ENCODE assay signal across 11 mouse cellular contexts in the genomic region with DNA sequence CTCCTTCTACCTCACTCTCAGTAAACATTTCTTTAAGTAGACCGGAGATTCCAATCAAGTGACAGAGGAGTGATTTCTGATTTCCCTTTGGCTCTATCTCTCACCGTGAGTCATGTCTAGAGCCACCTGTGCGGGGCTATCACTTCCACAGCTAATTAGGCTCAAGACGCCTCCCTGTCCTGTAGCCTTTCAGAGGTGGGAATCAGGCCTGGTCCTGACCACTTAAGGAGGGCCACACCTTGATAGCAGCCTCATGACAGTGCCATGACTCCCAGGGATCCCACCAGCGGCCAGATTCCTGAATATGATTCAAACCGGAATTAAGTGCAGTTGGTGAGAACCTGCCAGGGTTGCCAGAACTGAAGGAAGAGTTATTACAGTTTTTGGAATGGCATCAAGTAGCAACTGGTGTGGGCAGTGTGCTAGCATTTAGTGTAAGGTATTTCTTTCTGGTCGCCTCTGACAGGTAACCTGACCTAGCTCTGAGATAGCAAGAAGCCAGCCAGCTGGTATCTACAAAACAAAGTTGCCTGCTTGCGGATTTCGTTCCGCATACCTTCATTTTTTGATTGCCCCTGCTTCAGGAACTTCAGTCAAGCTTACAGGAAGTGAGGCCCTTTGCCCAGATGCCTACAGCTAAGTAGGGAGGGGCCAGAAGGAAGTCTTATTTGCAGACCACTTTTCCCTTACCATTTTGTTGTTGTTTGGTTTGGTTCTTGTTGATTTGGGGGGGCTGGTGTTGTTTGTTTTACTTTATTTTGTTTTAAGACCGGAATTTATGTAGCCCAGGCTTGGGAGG. TPM values are rescaled to one million over a fixed set of nuclear protein-coding genes. Genes with fewer than 3 reads are reported as not detected.
DNase-seq lines count a peak whose midpoint lies in the region; ATAC-seq and TF ChIP-seq lines count a peak whose summit lies in the region.
"Had no signal": no experiment of that assay in that cellular context is flagged by ENCODE, and none has a peak within 500 bp of the region (broad histone marks: within the 10 kb centered on the region; RNA-seq: fewer than 3 reads in every experiment).

No protein-coding gene starts in this region.

- no peaks in the 10 kb centered on the region for H3K27me3 ChIP-seq in kidney, postnatal 0 days (ENCODE audit: insufficient read depth, low read length)
- H3K27me3 ChIP-seq in E14TG2a.4 (ENCODE audit: insufficient read depth, low read length), result no peaks in the 10 kb centered on the region
- H3K27me3 ChIP-seq in heart, postnatal 0 days (ENCODE audit: control insufficient read depth, insufficient read depth, low read length), result no peaks in the 10 kb centered on the region
- no peaks in the 10 kb centered on the region for H3K27me3 ChIP-seq in midbrain, embryonic 14.5 days (ENCODE audit: control insufficient read depth, insufficient read depth, low read length)
- H3K27me3 ChIP-seq: limb, embryonic 13.5 days had no signal

- ATAC-seq in kidney, postnatal 0 days (replicated peaks; ENCODE audit: low FRiP score, low read depth), result no peak
- ATAC-seq in heart, postnatal 0 days (ENCODE audit: insufficient read depth, low read depth), result no peak
- ATAC-seq in midbrain, embryonic 14.5 days (ENCODE audit: low FRiP score, low TSS enrichment), result no peak

- TF ChIP-seq CTCF in kidney, postnatal 0 days (IDR thresholded peaks at IDR 0.05; ENCODE audit: low read depth), result no peak
- TF ChIP-seq CTCF in E14TG2a.4 (conservative IDR thresholded peaks at IDR 0.05; ENCODE audit: low read length), result no peak
- no peak for TF ChIP-seq CTCF in heart, postnatal 0 days (IDR thresholded peaks at IDR 0.05; ENCODE audit: low read depth)

- H3K27ac ChIP-seq in kidney, postnatal 0 days, result peak overlapping the region; percentile 39; the same call in 1 of the 2 replicates
- peak overlapping the region; percentile 62 for H3K27ac ChIP-seq in heart, postnatal 0 days (ENCODE audit: low read depth)
- H3K27ac ChIP-seq in midbrain, embryonic 14.5 days (replicated peaks; ENCODE audit: low read depth, low read length), result no peak overlapping the region
- H3K27ac ChIP-seq: limb, embryonic 13.5 days; macrophage had no signal

- peak; percentile 91 for DNase-seq in heart, adult 11 months
- DNase-seq in heart, postnatal 36 days, result no peak
- no peak for DNase-seq in kidney, postnatal 0 days (ENCODE audit: low spot score)
- no peak for DNase-seq in kidney, postnatal 36 days
- DNase-seq in heart, postnatal 0 days (ENCODE audit: low spot score), result no peak
- DNase-seq in midbrain, embryonic 14.5 days, result no peak
- DNase-seq in spleen, postnatal 4 days (ENCODE audit: low spot score in 2 of 2), result no peak
- DNase-seq: cerebellum, postnatal 10 days had no signal

- no peaks in the 10 kb centered on the region for H3K9me3 ChIP-seq in kidney, postnatal 0 days (replicated peaks; ENCODE audit: low read length)
- H3K9me3 ChIP-seq in E14TG2a.4 (ENCODE audit: low read length), result no peaks in the 10 kb centered on the region
- H3K9me3 ChIP-seq in heart, postnatal 0 days (replicated peaks; ENCODE audit: control insufficient read depth, low read length), result no peaks in the 10 kb centered on the region
- H3K9me3 ChIP-seq in midbrain, embryonic 14.5 days (ENCODE audit: control insufficient read depth, low read length), result no peaks in the 10 kb centered on the region
- H3K9me3 ChIP-seq: limb, embryonic 13.5 days had no signal

- intact Hi-C loops in heart, postnatal 36 days (cut with DNase I), result loop anchor here (2.0 kb wide), 1 partner anchor 18 kb away; no protein-coding TSS in a partner anchor

- H3K9ac ChIP-seq in kidney, postnatal 0 days (ENCODE audit: low read depth, low read length), result no peak overlapping the region
- H3K9ac ChIP-seq in heart, postnatal 0 days (replicated peaks; ENCODE audit: low read depth, low read length), result no peak overlapping the region
- H3K9ac ChIP-seq in midbrain, embryonic 14.5 days (replicated peaks; ENCODE audit: low read length), result no peak overlapping the region
- H3K9ac ChIP-seq: limb, embryonic 13.5 days had no signal

- TF ChIP-seq EP300 in heart, postnatal 0 days (IDR thresholded peaks at IDR 0.05; ENCODE audit: low read depth), result no peak

- H3K4me3 ChIP-seq in kidney, postnatal 0 days (replicated peaks; ENCODE audit: low read depth, low read length), result no peak overlapping the region
- peak overlapping the region; percentile 20; the same call in 1 of the 2 replicates for H3K4me3 ChIP-seq in E14TG2a.4 (replicated peaks; ENCODE audit: low read length)
- H3K4me3 ChIP-seq in heart, postnatal 0 days (ENCODE audit: low read depth, low read length), result no peak overlapping the region
- H3K4me3 ChIP-seq in midbrain, embryonic 14.5 days (replicated peaks; ENCODE audit: low read depth, low read length), result no peak overlapping the region
- H3K4me3 ChIP-seq: limb, embryonic 13.5 days had no signal

- peaks cover 11% of the 10 kb centered on the region; the same call in 1 of the 2 replicates for H3K4me1 ChIP-seq in kidney, postnatal 0 days (replicated peaks; ENCODE audit: insufficient read depth, low read length)
- peaks cover 99% of the 10 kb centered on the region for H3K4me1 ChIP-seq in E14TG2a.4 (replicated peaks; ENCODE audit: low read depth, low read length)
- H3K4me1 ChIP-seq in heart, postnatal 0 days (ENCODE audit: control insufficient read depth, insufficient read depth), result peaks cover 16% of the 10 kb centered on the region
- H3K4me1 ChIP-seq in midbrain, embryonic 14.5 days (ENCODE audit: control insufficient read depth, insufficient read depth, low read length), result peaks cover 19% of the 10 kb centered on the region; the same call in 1 of the 2 replicates

- H3K4me2 ChIP-seq in kidney, postnatal 0 days (ENCODE audit: low read length), result no peak overlapping the region
- H3K4me2 ChIP-seq in heart, postnatal 0 days (ENCODE audit: low read depth, low read length), result no peak overlapping the region
- no peak overlapping the region for H3K4me2 ChIP-seq in midbrain, embryonic 14.5 days (ENCODE audit: low read length)
- H3K4me2 ChIP-seq: limb, embryonic 13.5 days had no signal

- no peaks in the 10 kb centered on the region for H3K36me3 ChIP-seq in kidney, postnatal 0 days (ENCODE audit: insufficient read depth, low read length)
- H3K36me3 ChIP-seq in E14TG2a.4 (ENCODE audit: insufficient read depth, low read length), result peaks cover 18% of the 10 kb centered on the region
- H3K36me3 ChIP-seq in heart, postnatal 0 days (replicated peaks; ENCODE audit: control insufficient read depth, insufficient read depth, low read length), result no peaks in the 10 kb centered on the region
- no peaks in the 10 kb centered on the region for H3K36me3 ChIP-seq in midbrain, embryonic 14.5 days (ENCODE audit: control insufficient read depth, insufficient read depth, low read length)

- WGBS in kidney, postnatal 0 days, result 41% methylated on average over 11 of the region's 11 CpGs
- 67% methylated on average over 11 of the region's 11 CpGs for WGBS in heart, postnatal 0 days
- 75% methylated on average over 11 of the region's 11 CpGs for WGBS in midbrain, embryonic 14.5 days

RNA-seq across cellular contexts. Expression of gene Epha4, which starts 53.9 kb away (rescaled TPM):
- total RNA-seq in heart, postnatal 36 days (2021), result 10 to 100 TPM; 21.9 to 26.5 TPM
- polyA plus RNA-seq in kidney, postnatal 0 days (2015; fragmentation: Nextera tagmentation; extraction: Ambion mirVana), result 12.0 and 14.0 TPM in 2 replicates
- total RNA-seq in heart, postnatal 0 days (2014; rRNA removed; ENCODE audit: low replicate concordance), result 20.3 and 27.3 TPM in 2 replicates
- 8.5 TPM in 2 replicates for polyA plus RNA-seq in heart, postnatal 0 days (2015; fragmentation: Nextera tagmentation; extraction: Ambion mirVana)
- polyA plus RNA-seq in midbrain, embryonic 14.5 days (2014; fragmentation: Nextera tagmentation; extraction: Ambion mirVana), result 40.6 and 46.5 TPM in 2 replicates
- polyA plus RNA-seq: macrophage had no signal
